Mouse (Mus musculus) embryonic fibroblast, embryonic 13.5 days (primary cell): Measurements from ENCODE around the gene Rspry1.

Source experiments
- CTCF ChIP-seq: IDR thresholded peaks from 2 replicates; pipeline ENCODE4 v1.5.1; 2011; ENCODE audit warnings: mild to moderate bottlenecking, control low read depth, low read length, moderate library complexity, borderline replicate concordance; ENCODE audit not compliant: insufficient read depth
- POLR2A ChIP-seq: IDR thresholded peaks from 2 replicates; pipeline ENCODE4 v1.6.1; 2011; ENCODE audit warnings: low read depth, mild to moderate bottlenecking, control low read depth, low read length, moderate library complexity

DNA sequence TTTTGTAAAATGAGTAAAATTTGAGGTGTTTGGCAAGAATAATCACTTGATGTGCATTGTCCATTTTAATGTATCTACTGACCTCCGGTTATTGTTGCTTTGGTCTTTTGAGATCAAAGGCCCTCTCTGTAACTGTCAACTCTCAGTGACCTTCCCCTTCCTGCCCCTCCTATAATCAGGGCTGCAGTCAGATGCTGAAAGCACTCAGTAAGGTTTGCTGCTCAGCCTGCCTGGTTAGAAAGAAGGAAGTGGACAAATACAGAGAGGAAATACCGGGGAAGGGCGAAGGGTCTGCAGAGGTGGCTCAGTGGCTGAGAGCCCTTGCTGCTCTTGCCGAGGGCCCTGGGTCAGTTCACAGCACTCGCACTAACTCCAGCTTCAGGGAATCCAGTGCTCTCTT lies 72.6 kb downstream of the Rspry1 start:
- TF ChIP-seq CTCF: no peak
- no peak for TF ChIP-seq POLR2A
